ENCODE assay signal across 8 mouse cellular contexts in the genomic region with DNA sequence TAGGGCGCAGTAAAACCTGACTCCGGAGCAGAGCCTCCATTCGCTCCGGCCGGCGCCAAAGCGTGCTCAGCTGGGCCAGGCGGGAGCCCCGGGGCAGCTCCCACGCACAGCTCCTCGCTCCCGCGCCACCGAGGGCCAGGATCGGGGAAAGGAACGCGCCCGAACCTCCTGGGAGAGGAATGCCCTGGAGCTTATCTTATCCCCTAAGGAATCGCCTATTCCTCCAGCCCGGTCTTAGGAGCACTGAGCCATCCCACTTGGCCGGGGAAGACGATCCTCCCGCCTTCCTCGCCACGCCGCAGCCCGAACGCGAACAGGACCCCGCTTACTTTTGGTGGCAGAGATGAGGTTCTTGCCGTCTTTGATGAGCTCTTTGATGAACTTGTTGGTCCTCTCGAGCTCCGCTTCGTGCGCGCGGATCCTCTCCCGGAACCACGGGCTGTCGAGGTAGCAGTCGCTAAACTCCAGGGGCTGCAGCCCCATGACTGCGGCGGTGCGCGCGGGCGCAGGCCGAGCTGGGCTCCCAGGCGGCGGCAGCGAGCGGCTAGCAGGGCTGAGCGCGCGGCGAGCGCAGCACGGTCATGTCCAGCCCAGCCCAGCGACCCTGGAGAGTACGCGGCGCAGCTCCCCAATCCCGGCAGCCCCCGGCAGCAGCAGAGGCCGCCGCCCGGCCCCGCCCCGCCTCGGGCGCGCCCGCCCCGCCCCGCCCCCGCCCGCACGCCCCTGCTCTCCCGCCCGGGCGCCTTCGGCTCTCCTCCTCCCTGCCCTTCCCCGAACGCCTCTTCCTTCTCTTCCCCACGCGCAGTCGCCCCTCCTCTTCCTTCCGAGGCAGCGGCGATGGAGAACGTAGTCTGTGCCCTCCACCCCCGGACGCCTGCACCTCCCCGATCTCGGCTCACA. TPM values are rescaled to one million over a fixed set of nuclear protein-coding genes. Genes with fewer than 3 reads are reported as not detected.
DNase-seq lines count a peak whose midpoint lies in the region; ATAC-seq and TF ChIP-seq lines count a peak whose summit lies in the region.

A gene (minus strand): TSS at position 653 of the 900 bp plus-strand sequence.

- peak; percentile 21 for DNase-seq in layer of hippocampus, adult 11-12 months (ENCODE audit: low spot score)
- DNase-seq in layer of hippocampus, adult 9-10 months (ENCODE audit: low spot score), result no peak
- DNase-seq in embryo, embryonic 11.5 days (ENCODE audit: low read depth, low spot score), result peak; percentile 70
- peak; percentile 84 for DNase-seq in kidney, adult 11 months
- DNase-seq in midbrain, postnatal 0 days (ENCODE audit: low spot score), result peak; percentile 64
- DNase-seq in spleen, postnatal 10 days (ENCODE audit: low spot score in 2 of 2), result peak; percentile 52 to 69

- H3K27ac ChIP-seq in limb, embryonic 15.5 days, result peak within 1 kb of the TSS; percentile 92
- 0 out of 2 replicates have a peak within 1 kb of the TSS, but pooled peaks have one; percentile 32 for H3K27ac ChIP-seq in midbrain, postnatal 0 days (ENCODE audit: low read depth, low read length)

- no peak for TF ChIP-seq CTCF in midbrain, postnatal 0 days (IDR thresholded peaks at IDR 0.05)

- H3K4me2 ChIP-seq in limb, embryonic 15.5 days, result peak within 1 kb of the TSS; percentile 75
- peak within 1 kb of the TSS; percentile 96 for H3K4me2 ChIP-seq in midbrain, postnatal 0 days (ENCODE audit: low read depth, low read length, poor library complexity, severe bottlenecking)

- peak within 1 kb of the TSS; percentile 79 for H3K4me3 ChIP-seq in limb, embryonic 15.5 days
- H3K4me3 ChIP-seq in midbrain, postnatal 0 days (ENCODE audit: low read depth, low read length), result peak within 1 kb of the TSS; percentile 52

- no peaks in the 10 kb centered on the region for H3K36me3 ChIP-seq in limb, embryonic 15.5 days
- no peaks in the 10 kb centered on the region for H3K36me3 ChIP-seq in midbrain, postnatal 0 days (ENCODE audit: insufficient read depth, low read length)

- peaks cover 47% of the 10 kb centered on the region for H3K4me1 ChIP-seq in limb, embryonic 15.5 days
- H3K4me1 ChIP-seq in midbrain, postnatal 0 days (ENCODE audit: insufficient read depth, low read length), result no peaks in the 10 kb centered on the region; the same call in 1 of the 2 replicates

- ATAC-seq in granulocyte monocyte progenitor cell, adult 5-6 weeks (replicated peaks; ENCODE audit: poor library complexity, severe bottlenecking), result peak; percentile 91
- peak; percentile 89 for ATAC-seq in limb, embryonic 15.5 days (ENCODE audit: insufficient number of reproducible peaks, low FRiP score, low TSS enrichment, low read depth)
- ATAC-seq in midbrain, postnatal 0 days (ENCODE audit: low FRiP score), result peak; percentile 82

- no peaks in the 10 kb centered on the region for H3K27me3 ChIP-seq in limb, embryonic 15.5 days
- H3K27me3 ChIP-seq in midbrain, postnatal 0 days (ENCODE audit: insufficient read depth, low read length), result peaks cover 7% of the 10 kb centered on the region; the same call in 1 of the 2 replicates

- WGBS in limb, embryonic 15.5 days, result under 1% methylated on average over 83 of the region's 95 CpGs
- under 1% methylated on average over 72 of the region's 95 CpGs for WGBS in midbrain, postnatal 0 days

- no peaks in the 10 kb centered on the region for H3K9me3 ChIP-seq in limb, embryonic 15.5 days
- H3K9me3 ChIP-seq in midbrain, postnatal 0 days (ENCODE audit: low read length), result no peaks in the 10 kb centered on the region

- peak within 1 kb of the TSS; percentile 78 for H3K9ac ChIP-seq in limb, embryonic 15.5 days
- H3K9ac ChIP-seq in midbrain, postnatal 0 days (replicated peaks; ENCODE audit: low read length, poor library complexity, severe bottlenecking), result peak within 1 kb of the TSS; percentile 70

RNA-seq across cellular contexts. Expression of the gene that starts here (rescaled TPM):
- total RNA-seq in granulocyte monocyte progenitor cell, adult 5-6 weeks (2014; fragmentation: Nextera tagmentation), result 3.5 and 6.4 TPM in 2 replicates
- total RNA-seq in granulocyte monocyte progenitor cell, adult 5-6 weeks (2017), result 12.2 and 21.8 TPM in 2 replicates
- 28.1 and 33.8 TPM in 2 replicates for polyA plus RNA-seq in limb, embryonic 15.5 days (2015; fragmentation: Nextera tagmentation; extraction: Ambion mirVana)
- total RNA-seq in midbrain, postnatal 0 days (2014; rRNA removed), result 4.4 and 5.4 TPM in 2 replicates
- polyA plus RNA-seq in midbrain, postnatal 0 days (2015; fragmentation: Nextera tagmentation; extraction: Ambion mirVana), result 2.3 TPM in 2 replicates
